Mouse (Mus musculus) adrenal gland, adult 18-20 months (tissue): ENCODE data around the gene Mroh8. TPM values are rescaled to one million over a fixed set of nuclear protein-coding genes. Genes with fewer than 3 reads are reported as not detected.

Source experiments
- DNase-seq, 2 experiments: peaks; one replicate each; pipeline ENCODE4 v3.0.0; 2021 to 2022; ENCODE audit warnings: low spot score in 2 of 2
- long read RNA-seq, 2 experiments: library from polyadenylated mRNA; stranded (forward); transcript quantifications; one replicate each; pipeline ENCODE4 v2.0.0; 2021
- total RNA-seq, 2 experiments: library from RNA; stranded (reverse); gene quantifications; 1 replicate in 1 of 2; 2 replicates in 1 of 2; pipeline ENCODE4 v1.2.3; 2021

The Mroh8 gene
- under 1 TPM; 0.35 to 0.76 TPM for total RNA-seq
- long read RNA-seq, experiment 1 = 0 reads
- long read RNA-seq, experiment 2 = 0 reads

DNA sequence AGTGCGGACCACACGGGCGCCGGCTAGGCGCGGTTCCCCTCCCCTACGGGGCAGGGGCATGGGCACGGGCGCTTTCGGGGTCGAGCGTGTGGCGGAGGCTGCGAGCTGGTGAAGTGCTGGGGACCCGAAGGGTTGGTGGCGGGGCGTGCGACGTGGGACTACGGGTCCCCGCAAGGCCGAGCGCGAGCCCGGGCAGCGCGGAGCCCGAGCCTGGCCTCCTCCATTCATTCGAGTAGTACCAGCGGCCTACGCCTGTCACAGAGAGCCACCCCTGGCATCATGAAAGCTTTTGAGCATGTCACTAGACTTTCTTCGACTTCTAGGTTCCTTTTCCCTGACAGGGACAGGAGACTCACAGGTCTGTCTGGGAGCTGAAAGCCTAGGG lies at the start of gene Mroh8:
Gene Mroh8, minus strand, starts transcription at position 134 of the 385 bp plus-strand sequence.
- DNase-seq = peak in 1 of 2 experiments; percentile 56

DNA sequence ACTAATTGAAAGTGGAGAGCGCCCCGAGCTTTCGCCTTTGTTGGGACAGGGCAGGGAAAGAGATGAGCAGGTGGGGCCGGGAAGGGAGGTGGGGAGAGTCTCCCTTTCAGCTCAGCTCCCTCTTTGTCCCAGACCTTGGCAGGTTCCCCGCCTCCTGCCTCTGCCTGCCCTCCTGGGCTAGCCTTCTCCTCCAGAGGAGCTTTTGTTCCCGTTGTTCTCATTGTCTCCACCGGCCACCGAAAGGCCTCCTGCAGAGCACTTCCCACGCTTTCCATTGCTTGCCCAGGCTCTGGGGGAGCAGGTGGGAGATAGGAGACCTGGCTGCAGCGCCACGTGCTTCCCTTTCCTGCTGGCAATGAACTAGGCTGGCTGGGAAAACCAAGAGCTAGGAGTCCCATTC lies 49.2 kb upstream of the Mroh8 start:
- DNase-seq = no peak

DNA sequence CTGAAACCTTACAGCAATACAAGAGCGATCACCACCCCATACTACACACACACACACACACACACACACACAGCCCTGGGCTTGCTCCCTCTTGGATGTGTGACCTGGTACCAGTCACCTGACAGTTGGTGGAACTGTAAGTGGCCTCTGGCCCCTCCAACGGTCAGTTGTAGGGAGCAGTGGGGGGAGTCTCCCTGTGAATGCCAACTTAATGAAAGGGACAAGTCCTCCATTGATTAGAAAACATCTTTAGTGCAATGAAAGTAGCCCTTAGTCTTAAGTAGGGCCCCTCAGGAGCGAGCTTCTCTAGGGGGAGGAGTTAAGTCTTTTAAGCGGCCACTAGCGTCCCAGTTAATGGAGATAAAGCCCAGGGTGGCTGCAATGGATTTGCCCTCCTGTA lies 48.8 kb upstream of the Mroh8 start:
- DNase-seq = no peak

DNA sequence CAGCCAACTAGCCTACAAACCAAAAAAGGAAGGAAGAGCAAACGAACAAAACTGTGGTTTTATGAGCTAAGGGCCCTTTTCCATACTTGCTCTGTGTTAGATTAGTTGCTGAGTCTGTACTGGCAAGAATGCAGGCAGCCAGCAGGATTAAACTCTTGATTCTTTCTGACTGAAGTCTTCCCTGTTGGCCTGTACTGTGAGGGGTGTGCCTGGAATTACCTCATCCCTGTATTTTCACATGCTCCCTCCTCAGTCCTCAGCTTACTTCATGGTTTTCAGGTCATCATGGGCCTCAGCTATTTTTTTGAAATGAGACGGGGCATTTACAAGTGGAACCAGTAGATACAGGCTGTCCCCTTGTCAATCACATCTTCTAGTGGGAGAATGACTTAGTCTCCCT lies 45.9 kb upstream of the Mroh8 start:
- no peak for DNase-seq

DNA sequence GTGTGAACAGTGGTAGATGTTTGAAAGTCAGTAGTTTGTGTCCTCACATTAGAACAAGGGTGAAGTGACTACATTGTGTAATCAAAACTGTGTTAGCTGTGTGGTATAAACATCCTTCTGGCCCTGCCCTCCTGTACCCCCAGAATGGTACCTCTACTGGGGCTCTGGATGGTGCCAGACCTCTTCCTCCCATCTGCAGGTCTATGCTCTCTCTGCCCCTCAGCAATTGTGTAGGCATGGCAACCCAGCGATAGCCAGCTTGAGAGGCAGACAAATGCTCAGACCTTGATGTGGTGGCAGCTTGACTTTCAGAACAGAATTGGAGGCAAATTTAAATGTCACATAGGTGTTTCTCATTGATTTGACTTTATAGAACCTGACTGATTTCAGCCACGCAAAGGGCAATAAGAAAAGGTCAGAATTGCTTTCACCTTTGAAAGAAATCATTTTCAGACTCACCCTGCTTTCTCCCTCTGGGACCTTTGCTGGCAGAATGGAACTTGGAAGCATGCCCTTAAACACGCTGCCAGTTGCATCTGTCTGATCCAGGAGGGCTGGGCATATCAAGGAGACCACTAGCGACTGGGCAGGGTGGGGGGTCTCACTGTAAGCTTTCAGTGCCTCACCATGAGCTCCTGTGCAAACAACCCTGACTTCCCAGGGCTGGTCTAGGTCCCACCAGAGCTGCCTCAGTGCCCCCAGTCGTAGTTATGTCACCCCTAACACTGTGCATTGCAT lies 42.8 kb upstream of the Mroh8 start:
- no peak for DNase-seq

DNA sequence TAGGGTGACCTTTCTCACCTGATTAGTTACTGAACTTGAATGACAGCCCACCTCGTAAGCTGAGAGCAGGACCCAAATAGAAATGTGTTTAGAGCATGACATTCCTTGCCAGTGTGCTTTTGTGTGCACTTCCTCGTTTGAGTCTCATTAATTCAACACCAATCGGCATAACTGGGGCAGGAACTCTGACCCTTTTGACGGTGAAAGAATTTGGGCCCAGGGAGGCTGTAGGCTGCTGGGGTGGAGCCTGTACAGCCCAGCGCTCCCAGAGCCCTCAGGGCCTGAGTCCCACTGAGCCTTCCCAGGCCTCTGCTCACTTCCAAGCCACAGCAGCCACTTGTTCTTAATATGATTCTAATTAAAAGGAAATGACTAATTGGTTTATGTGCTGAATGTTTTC lies 41.5 kb upstream of the Mroh8 start:
- DNase-seq = no peak

DNA sequence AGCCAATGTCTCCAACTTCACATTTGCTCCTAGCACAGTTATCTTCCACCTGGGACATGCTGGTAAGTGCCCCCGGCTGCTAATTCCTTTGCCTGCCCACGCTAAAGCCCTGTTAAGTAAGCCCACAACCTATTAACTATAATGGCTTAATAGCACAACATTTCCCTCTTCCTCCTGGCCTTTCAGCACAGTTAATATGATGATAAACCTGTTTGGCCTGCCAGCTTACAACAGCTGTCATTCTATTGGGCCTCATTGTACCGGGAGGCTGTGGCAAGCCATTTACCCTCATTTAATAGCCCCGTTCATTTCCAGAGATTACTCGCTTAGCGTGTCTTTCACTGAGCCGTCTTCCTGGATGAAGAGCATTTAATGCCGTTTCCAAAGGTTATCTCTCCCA lies 40.8 kb upstream of the Mroh8 start:
- no peak for DNase-seq

DNA sequence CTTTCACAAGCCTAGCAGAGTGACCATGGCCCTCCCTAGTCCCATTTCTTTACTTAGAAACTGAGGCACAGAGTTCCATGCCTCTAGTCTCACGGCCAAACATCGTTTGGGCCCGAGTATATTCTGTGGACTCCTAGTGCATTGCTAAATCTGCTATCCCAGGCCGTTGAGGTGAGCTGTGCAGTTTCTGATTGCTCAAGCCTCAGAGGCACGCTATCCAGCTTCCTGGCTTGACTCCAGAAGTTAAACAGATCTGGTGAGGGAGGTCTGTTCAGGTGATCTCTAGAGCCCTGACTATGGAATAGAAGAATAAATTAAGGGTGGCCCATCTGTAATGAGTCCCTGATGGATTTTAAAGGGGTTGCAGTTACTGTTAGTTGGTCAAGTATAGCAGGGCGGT lies 37.9 kb upstream of the Mroh8 start:
- no peak for DNase-seq

DNA sequence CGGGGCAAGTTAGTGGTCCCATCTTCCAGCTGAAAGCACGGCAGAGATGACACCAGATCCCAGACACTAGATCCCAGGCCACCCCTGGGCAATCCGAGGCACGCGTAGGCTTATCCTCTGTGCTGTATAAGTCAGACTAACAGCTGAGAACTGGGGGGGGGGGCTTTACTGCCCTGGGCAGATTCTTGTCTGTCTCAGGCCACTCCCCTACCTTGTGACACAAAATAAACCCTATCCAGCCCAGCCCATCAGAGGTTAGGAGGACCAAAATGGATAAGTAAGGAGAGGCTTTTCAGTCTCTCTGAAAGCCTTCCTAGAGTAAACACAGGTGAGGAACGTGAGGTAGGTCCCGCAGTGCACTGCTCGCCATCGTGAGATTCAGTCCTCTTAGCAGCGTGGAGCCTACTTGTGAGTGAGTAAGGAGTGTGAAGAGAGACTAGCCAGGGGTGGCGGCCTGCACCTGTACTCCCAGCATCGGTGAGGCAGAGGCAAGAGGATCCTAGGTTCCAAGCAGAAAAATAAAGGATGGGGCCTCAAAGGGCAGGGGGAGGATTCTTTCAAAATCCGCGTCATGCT lies 37.1 kb upstream of the Mroh8 start:
- no peak for DNase-seq

DNA sequence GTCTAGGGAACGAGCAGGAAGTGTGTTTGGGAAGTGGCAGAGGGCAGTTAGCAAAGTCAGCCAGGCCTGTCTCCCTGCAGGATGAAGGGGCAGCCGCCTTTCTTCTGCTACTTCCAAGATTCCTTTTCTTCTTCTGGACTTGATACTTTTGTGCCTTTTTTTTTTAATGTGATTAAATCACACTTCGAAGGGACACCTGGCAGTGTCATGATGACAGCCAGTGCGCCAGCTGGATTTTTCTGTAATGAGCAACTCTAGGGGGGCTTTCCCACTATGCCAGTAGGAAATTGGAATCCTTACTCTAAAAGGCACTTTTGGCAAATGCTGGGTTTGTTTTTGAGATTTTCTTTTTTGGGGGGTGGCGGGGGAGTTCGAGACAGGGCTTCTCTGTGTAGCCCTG lies 36.1 kb upstream of the Mroh8 start:
- DNase-seq = no peak

DNA sequence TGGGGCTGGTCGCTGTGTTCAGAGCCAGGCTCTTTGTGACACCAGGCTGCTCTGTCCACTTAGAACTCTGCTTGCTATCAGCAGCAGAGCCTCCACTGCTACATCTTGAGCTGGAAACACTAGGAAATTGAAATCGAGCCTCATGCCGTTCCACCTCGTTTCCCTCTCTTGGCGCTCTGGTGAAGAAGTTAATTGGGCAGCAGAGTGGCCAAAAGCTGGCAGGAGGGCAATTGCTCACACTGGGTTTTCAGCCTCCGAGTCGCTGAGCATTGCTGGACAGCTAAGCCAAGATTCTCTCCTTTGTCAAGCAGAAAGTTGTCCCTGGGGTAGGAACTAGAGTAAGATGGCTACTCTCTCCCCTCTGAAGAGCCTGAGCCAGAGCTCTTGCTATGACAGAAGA lies 35.0 kb upstream of the Mroh8 start:
- DNase-seq = no peak

DNA sequence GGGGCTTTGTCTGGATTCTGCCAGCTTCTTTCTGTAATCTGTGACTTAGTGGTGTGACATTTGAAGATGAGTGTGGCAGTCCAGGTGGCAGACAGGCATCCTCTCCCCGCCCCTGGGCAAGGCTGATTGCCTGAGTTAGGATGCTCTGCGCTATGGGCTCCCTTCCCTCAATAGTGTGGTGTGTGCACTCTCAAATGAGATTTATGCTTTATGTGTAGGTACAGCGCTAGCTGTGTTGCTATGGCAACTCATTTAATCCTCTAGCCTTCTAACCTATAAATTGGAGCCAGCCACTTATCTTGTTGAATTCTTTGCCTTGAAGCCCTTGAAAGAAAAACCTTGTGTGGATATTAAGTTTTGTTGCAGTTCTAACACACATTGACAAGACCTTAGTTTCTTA lies 34.4 kb upstream of the Mroh8 start:
- no peak for DNase-seq

DNA sequence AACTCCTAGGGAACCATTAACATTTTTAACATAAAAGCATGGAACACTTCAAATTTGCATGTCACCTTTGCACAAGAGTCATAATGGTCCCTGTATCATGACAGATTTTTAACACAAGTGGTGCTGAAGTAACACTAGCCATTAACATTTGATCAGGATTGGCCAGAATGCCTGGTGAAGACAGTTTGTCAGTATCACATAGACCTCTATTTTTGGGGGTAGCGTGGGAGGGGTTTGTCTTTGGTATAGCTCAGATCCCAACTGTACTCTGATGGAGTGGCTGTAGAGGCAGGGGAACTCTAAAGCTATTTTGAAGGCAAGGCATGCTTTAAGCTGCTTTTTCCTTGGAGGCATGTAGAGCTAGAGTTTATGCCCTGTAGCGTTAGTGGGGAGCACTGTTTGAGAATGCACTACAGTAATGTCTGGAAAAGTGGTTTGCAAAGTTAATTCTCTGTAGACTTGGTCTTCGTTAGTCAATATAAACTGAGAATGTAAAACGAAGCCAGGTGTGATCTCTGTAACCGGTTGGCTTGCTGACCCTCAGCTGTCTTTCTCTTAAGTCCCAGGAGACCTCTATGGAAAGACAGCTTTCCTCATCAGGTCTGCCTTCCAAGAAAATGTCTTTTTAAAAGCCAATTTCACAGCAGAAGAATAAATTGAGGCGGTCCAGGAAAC lies 31.8 kb upstream of the Mroh8 start:
- no peak for DNase-seq

DNA sequence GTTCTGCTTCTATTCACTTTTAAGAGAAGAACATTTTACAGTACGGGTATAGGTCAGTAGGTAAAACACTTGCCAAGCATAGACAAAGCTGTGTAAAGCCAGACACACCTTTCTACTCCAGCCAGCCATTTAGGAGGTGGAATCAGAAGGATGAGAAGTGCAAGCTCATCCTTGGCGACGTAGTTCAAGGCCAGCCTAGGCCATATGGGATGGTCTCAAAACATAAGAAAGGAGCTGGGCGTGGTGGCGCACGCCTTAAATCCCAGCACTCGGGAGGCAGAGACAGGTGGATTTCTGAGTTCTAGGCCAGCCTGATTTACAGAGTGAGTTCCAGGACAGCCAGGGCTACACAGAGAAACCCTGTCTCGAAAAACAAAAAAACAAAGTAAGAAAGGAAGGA lies 30.3 kb upstream of the Mroh8 start:
- no peak for DNase-seq

DNA sequence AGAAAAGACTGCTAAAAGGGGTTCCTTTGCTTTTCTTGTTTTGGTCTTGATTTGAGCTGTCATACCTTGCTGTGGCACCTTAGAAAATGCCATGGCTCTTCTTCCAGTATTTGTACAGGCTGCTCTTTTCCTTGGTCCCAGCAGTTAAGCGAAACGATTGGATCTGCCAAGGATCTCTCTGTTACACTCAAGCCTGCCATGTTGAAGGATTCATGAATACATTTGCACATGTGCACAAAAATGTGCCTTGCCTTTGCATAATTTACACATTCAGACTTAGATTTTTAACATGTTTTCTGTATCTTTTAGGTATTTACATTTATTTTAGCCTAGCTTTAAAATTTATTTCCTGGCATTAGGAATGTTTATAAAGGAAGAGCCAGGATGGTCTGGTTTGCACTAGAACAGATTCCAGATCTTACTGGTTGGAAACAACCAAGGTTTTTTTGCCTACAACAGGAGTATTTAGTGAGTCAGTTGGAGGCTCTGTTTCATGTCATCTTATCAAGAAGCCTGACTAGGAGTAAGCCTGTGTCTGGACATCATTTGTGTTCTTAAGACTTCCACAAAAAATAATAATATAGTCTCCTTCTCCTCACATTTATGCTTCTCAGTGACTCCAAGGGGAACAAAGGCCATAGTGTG lies 29.0 kb upstream of the Mroh8 start:
- DNase-seq = no peak

DNA sequence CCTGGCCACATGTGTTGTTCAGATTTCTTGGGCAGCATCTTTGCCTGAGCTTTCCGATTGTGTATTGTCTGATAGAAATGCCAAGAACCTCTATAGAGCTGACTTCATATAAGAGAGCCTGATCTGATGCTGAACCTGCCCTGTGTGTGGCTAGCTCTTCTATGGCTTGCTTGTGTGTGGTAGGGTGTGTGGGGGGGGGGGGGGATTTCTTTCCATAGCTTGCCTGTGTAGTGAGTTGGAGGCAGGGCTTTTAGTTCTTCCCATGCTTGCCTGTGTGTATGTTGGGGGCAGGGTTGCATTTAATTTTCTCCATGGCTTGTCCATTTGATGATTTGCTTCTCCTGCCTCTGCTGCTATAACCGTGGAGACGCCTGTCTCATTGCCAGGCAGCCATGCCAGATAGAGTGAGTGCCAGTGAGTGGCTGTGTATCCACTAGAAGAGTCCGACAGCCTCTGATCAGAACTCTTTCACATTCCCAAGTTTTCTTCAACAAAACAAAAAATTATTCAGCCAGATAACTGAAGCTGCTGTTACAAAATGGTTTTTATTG lies 28.4 kb upstream of the Mroh8 start:
- DNase-seq = no peak

DNA sequence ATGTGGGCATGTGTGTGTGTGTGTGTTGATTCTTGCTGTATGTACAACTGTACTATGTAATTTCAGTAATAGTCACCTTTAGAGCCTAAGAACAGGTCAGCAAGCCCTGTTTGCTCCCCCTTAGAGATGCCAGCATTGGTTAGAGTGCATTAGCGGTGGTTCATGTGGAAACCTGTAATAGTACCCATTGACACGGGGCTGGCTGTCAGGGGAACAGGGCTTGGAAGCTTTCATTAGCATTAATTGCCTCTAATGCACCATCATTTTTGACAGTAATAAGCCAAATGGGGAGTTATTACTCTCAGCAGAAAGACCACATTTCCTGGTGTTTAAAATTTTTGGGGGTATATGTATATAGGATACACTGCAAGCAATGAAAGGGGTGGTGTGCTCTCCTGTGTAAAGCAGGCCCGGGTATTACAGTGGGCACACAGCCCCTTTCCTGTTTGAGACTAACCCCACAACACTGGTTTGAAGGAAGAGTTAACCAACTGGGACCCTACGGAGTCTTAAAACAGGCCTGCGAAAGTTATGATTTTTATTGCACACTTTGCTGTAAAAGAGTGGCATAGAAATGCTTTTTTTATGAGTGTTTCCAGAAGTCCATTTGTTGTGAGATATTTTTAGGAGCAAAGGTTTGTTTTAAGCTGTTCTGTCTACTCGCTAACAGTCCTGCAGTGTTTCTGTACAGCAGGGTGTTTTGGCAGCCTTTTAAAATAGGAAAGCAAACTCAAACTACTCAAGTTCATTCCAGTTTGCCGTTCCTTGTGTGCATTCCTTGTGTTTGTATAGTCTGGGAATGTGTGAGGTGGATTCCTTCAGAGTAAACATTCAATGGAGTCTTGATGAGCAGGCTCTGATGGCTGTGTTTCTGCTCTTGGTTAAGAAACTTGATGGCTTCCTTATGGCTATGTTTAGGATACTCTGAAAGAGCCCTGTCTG lies 27.0 kb upstream of the Mroh8 start:
- DNase-seq = no peak

DNA sequence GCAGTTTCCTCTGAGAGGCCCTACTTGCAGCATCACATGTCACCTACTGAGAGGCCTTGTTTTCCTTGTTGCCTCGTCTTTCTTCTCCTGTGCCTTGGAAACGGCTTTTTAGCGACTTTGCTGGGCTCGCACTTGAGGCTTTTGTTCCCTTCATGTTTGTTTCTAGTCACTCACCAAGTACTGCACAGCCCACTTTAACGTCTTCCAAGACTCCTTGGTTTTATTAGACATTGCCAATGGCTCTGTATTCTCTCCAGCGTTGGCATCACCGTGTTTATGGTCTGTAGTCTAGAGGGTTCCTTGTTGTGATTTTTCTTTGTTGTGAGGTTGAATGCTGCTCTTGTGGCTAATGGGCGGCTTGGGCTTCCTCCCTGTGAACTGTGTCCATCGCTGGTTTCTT lies 23.7 kb upstream of the Mroh8 start:
- DNase-seq = no peak

DNA sequence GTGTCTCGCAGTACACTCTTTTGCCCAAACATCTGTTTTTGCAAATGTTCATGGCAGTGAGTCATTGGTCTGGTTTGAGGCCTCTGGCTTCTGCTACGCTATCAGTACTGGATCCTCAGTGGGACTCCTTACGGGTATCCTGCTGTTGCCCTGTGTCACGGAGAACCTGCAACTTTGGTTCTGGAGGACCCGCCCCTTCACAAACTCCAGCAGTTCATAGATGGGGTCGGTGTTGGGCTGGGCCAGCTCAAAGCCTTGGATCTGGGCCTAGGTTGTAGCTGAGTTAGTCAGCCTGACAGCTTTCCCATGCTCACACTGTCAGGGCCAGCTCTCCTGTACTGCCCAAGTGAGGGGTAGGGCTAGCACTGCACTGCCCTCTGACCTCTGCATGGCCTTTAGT lies 20.7 kb upstream of the Mroh8 start:
- no peak for DNase-seq

DNA sequence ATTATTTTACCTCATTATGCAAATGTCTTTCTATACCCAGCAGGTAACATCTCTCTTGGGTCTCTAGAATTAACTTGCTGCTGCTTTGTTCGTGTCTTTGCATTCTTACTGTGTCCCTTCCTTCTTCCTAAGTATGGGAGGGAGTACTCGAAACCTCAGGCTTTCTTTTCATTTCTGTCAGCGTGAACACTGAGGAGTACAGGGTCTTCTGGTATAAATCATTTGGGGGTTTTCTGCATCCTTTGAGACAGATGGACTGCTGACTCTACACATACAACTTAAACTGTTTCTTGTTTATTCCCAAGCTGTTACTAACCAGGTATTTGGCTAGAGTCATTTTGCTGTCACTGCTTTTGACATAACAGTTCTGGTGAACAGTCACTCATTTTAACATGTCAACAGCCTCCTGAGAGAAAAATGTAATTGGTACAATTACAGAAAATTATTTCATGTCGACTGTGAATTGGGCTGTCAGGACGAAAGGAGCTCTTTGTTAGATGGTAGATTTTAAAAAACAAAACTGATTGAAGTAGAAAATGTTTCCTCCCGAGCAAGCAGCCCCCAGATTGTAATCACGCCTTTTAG lies 16.8 kb upstream of the Mroh8 start:
- DNase-seq = no peak
